Mouse (Mus musculus): Measurements from ENCODE around the gene Armc9. TPM values are rescaled to one million over a fixed set of nuclear protein-coding genes. Genes with fewer than 3 reads are reported as not detected.

The Armc9 gene
- total RNA-seq, 2 experiments from 2014 or later: 36.9 to 44.8 TPM

DNA sequence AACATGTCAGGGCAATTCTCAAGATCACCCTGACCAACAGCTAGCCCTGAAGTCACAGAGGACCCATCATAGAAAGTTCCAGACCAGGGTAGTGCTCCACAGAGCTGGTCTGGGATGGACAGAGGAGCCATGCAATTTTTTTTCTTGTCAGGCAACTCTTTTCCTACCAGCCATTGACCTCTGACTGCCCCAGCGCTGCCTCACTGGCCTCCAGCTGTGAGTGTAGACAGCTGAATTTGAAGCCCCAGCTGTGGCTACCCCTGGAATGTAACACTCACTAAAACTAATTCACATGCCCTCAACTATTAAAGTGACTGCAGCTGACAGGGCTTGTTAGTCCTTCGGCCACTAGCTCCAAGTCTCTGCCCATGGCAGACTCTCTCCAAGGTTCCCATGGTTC is 145.5 kb downstream of the Armc9 start:
- H3K4me3 ChIP-seq: no peak overlapping the region
- H3K27ac ChIP-seq: no peak overlapping the region
- TF ChIP-seq CTCF (IDR thresholded peaks at IDR 0.05): no peak
- DNase-seq (ENCODE audit: extremely low spot score in 1 of 2, low spot score in 2 of 2): no peak
- intact Hi-C loops (cut with DNase I): no loop called here

DNA sequence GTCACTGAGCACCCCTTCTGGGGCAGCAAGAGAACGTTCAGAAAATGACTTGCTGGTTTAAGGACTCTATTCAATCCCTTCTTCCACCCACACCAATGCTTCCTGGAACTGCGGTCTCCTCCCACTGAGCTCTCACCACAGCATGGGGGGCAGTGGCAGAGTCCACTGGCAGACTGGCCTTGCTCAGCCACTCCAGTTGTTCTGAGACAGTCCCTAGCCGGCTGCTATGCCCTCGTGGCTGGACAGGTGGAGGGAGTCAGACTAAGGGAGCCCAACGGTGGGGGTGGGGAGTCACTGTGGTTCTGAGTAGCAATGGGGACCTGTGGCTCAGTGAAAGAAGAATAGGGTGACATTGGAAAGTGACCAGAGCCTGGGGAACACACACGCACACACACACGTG is 146.2 kb downstream of the Armc9 start:
- TF ChIP-seq CTCF (IDR thresholded peaks at IDR 0.05): no peak
- no peak overlapping the region for H3K27ac ChIP-seq
- H3K4me3 ChIP-seq: no peak overlapping the region
- no peak for DNase-seq (ENCODE audit: extremely low spot score in 1 of 2, low spot score in 2 of 2)
- intact Hi-C loops (cut with DNase I): no loop called here

DNA sequence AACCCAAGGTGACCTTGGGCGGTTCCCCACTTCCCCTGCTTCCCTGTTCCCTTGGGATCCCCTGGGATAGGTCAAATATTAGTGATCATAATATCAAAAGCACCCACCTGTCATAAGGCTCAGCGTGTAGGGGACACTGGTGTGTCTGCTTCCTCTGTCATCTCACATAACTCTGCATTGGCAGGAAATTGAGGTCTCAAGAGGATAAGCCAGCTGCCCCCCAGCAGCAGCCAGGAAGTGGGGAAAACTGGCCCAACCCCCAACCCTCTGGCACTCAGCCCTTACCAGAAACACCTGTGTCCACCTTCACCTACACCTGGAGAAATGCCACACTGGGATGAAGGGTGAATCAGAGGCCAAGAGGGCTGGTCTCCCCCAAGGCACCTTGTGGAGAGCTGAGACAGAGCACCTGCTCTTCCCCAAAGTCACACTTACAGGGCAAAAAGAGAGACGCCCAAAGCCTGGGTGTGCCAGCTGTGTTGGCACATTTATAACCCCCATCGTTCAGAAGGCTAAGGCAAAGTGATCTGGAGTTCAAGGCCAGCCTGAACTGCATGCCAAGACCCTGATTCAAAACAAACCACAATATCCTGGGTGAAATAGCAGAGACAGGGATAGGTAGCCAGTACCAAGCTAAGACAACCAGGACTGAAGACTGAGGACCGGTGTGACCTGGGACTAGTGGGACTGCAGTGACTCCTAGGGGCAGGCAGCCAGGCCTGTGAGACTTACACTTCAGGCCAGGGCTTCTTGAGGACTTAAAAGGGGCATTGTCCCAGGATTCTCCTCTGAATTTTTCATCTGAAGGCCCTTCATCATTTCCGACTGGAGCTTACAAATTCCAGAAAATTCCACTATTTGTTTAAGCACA is 146.9 kb downstream of the Armc9 start:
- H3K27ac ChIP-seq: no peak overlapping the region
- intact Hi-C loops (cut with DNase I): no loop called here
- no peak overlapping the region for H3K4me3 ChIP-seq
- no peak for DNase-seq (ENCODE audit: extremely low spot score in 1 of 2, low spot score in 2 of 2)
- no peak for TF ChIP-seq CTCF (IDR thresholded peaks at IDR 0.05)

DNA sequence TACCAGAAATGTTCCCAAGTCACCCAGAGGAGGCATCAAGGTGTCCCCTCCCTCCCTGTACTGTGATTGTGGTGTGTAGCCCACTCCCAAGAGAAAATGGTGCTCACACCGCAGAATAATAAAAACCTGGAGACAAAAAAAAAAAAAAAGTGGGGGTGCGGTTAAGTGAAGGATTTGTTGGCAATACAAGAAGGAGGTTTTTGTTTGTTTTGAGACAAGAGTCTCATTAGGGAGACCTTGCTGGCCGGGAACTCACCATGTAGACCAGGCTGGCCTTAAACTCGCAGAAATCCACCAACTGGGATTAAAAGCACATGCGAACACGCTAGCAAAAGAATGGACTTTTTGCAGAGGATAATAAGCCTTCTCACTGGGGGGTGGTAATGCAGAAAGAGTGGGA is 148.0 kb downstream of the Armc9 start, which contains the start of gene B3gnt7:
B3gnt7 (plus strand) TSS at position 301 of the 400 bp plus-strand sequence.
- DNase-seq (ENCODE audit: extremely low spot score in 1 of 2, low spot score in 2 of 2): no peak
- intact Hi-C loops (cut with DNase I): no loop called here
- Histone ChIP-seq H3K27ac (0 out of 2 replicates have a peak within 1 kb of the TSS, but pooled peaks have one; percentile 36), H3K4me3 (peak within 1 kb of the TSS; percentile 49)
- TF ChIP-seq CTCF (IDR thresholded peaks at IDR 0.05): no peak

DNA sequence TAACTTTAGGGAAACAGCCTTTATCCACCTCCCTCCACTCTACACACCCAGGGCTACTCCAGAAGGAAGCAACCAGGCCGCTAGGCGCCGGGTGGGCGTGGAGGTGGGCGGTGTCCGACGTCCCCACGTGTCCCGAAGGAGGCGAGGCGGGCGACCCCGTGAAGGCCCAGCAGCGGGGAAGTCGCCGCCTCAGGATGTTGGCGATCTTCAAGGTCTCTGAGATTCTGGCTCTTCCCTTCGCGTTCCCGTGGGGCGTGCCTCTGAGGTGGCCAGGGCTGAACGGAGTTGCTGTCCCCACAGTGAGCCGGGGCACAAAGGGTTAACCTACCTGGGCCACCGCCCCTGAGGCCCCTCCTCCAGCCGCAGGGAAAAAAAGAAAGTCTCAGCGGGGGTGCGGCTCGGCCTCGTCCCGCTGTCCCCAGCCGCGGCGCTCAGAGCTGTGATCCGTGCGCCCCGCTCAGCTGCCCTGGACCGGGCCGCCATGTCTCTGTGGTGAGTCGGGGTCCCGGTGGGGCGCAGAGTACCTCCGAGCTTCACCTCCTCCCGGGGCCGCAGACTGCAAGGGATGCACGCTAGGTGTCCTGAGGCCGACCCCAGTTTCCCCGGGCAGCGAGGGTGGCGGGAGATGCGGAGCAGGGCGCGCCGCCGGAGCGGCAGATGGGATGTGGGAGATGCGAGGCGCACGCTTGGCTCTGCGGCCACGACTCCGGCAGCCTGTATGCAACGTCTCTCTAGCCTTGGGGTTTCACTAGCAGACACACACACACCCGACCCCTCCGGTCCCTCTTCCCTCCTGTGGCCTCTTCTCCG is 148.7 kb downstream of the Armc9 start:
- intact Hi-C loops (cut with DNase I): no loop called here
- DNase-seq (ENCODE audit: extremely low spot score in 1 of 2, low spot score in 2 of 2): peak; percentile 49 to 53
- Histone ChIP-seq H3K4me3 (peak overlapping the region; percentile 49), H3K27ac (0 out of 2 replicates have a peak overlapping the region, but pooled peaks have one; percentile 36)
- TF ChIP-seq CTCF (IDR thresholded peaks at IDR 0.05): no peak

DNA sequence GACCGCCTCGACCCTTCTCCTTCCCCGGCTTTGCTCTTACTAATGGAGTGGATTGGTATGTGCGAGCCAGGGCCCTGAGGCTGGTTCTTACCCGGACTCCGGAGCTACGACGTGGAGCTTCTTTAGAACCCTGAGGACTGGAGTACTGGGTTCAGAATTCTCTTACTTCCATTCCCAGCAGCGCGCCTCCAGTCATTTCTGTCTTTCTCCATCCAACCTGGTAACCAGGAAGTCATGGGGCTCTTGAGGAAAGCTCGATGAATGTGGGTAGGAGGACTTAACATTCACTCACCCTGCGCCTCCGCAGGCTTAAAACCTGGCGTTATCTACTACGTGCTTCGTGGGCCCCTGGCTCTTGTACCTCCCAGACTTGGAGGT is 149.3 kb downstream of the Armc9 start:
- DNase-seq (ENCODE audit: extremely low spot score in 1 of 2, low spot score in 2 of 2): no peak
- Histone ChIP-seq H3K4me3 (peak overlapping the region; percentile 49), H3K27ac (no peak overlapping the region)
- TF ChIP-seq CTCF (IDR thresholded peaks at IDR 0.05): no peak
- intact Hi-C loops (cut with DNase I): no loop called here

DNA sequence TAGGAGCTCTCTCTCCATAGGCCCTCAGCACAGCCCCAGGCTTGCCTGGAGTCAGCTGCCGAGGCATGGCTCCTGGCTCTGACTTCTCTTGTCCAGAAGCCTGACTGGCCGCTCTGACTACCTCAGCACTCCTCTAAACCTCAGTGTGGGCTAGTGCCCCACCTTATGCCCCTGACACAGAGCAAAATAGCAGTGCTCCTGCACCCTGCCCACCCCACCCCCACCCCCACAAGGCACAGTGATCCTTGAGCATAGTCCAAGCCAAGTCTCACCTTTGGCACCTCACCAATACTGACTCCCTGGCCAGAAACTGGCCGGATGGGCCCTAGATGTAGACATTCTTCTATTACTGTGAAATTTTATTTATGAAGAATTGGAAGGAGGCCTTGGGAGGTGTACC is 152.1 kb downstream of the Armc9 start:
- no peak for DNase-seq (ENCODE audit: extremely low spot score in 1 of 2, low spot score in 2 of 2)
- H3K27ac ChIP-seq: no peak overlapping the region
- intact Hi-C loops (cut with DNase I): no loop called here
- TF ChIP-seq CTCF (IDR thresholded peaks at IDR 0.05): no peak
- no peak overlapping the region for H3K4me3 ChIP-seq

DNA sequence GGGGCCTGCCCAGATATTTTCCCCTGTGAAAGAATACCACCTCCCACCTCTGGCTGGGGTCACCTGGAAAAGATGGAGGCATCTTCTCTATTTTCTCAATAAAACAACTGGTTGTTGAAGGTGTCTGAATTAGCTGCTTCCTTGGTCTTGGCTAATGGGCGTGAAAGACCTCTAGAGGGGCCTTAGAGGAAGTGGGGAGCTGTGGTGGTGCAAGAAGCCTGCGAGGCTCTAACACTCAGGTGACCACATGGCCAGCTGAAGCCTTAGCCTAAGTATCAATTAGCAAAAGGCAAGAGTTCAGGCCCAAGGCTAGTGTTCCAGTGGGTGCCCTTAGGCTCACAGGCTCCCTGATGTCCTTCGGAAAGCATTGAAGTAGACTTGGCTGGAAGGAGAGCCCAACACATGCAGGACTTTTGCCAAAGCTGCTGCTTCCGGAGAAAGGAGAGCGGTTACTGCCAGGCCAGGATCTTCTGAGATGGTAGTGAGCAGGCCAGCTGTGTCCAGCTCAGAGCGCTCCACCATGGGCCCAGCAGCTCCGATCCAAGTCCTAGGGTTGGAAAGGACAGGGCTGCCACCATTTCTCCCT is 152.7 kb downstream of the Armc9 start:
- intact Hi-C loops (cut with DNase I): no loop called here
- Histone ChIP-seq H3K4me3 (no peak overlapping the region), H3K27ac (no peak overlapping the region)
- no peak for DNase-seq (ENCODE audit: extremely low spot score in 1 of 2, low spot score in 2 of 2)
- TF ChIP-seq CTCF (IDR thresholded peaks at IDR 0.05): no peak

DNA sequence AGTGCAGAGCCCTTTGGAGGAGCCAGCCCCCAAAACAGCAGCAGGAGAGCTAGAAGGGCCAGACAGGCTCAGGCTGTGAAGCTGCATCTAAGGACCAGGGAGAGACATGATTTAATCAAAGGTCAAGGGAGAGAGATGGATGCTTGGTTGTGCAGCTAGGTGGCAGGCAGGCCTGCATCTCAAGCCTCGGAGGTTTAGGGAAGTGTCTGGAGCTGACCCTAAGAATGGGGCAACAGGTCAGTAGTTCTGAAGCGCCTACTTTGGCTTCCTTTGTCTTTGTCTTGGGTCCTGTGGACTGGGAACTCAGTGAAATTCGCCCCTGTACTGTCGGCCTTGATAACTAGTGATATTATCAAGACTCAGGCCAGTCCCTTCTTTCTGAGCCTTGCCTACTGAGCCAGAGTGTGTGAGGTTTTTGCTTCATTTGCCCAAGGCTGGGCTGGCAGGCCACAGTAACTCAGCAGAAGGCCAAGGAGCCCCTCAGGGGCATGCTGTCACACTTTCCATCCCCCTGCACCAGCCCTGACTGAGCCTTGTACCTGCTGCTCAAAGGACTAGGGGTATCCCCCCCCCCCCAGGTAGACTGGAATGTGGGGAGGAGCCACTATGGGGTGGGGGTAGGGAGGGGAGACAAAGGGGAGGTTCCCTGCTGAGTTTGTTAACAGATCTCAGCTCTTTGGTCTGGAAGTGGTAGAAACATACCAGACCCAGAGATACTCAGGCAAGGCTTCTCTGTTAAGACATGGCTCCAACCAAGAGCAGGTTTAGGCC is 153.5 kb downstream of the Armc9 start:
- no peak overlapping the region for H3K4me3 ChIP-seq
- DNase-seq (ENCODE audit: extremely low spot score in 1 of 2, low spot score in 2 of 2): no peak
- TF ChIP-seq CTCF (IDR thresholded peaks at IDR 0.05): no peak
- no peak overlapping the region for H3K27ac ChIP-seq
- intact Hi-C loops (cut with DNase I): no loop called here

DNA sequence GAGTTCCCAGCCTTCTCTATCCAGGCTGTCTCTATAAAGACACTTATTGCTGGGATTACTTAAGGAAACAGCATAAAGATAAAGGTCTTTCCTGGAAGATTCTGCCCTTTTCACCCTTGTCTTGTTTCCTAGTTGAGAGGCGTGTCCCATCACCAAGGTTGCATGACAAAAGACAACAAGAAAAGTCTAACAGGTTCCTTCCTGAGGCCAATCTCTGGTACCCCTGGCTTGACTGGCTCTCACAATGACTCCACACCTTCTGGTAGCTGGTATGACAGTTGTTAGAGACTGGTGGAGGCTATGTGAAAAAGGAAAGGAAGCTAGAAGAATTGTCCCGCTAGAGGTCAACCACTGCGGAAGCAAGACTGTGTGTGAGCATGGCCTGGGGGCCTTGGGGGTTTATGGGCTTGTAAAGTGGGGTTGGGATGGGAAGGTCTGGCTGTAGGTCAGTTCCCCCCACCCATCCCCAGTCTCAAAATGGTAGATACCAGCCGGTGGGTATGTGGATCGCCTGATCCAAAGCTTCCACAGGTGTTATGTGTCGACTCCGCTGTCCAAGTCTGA is 154.8 kb downstream of the Armc9 start:
- no peak for DNase-seq (ENCODE audit: extremely low spot score in 1 of 2, low spot score in 2 of 2)
- intact Hi-C loops (cut with DNase I): no loop called here
- no peak for TF ChIP-seq CTCF (IDR thresholded peaks at IDR 0.05)
- Histone ChIP-seq H3K4me3 (no peak overlapping the region), H3K27ac (no peak overlapping the region)
